Mouse (Mus musculus) limb, embryonic 11.5 days (tissue): ENCODE measurements around the gene Pnpo. TPM values are rescaled to one million over a fixed set of nuclear protein-coding genes. Genes with fewer than 3 reads are reported as not detected.

Experiments used
- ATAC-seq: fragments of 200-750 bp; cut with Nextera tagmentation; 2 replicates; pipeline ENCODE4 v1.8.0; 2017; ENCODE audit warnings: low read depth; ENCODE audit not compliant: insufficient number of reproducible peaks, low FRiP score, low TSS enrichment
- DNase-seq: peaks from one replicate; pipeline ENCODE4 v3.0.0-alpha.2; 2015; ENCODE audit warnings: low spot score
- H3K27ac ChIP-seq: fragments of 300-500 bp; sonication (generic); replicated peaks from 2 replicates; pipeline ENCODE4 v1.5.1; 2014; ENCODE audit warnings: low read depth, mild to moderate bottlenecking, low read length
- H3K27me3 ChIP-seq: fragments of 300-500 bp; sonication (generic); 2 replicates; pipeline ENCODE4 v1.6.1; 2014; ENCODE audit warnings: mild to moderate bottlenecking, low read length, mixed read lengths; ENCODE audit not compliant: control insufficient read depth, insufficient read depth
- H3K36me3 ChIP-seq: fragments of 300-500 bp; sonication (generic); 2 replicates; pipeline ENCODE4 v1.6.1; 2014; ENCODE audit warnings: mild to moderate bottlenecking, low read length, moderate library complexity, mixed read lengths; ENCODE audit not compliant: control insufficient read depth, insufficient read depth
- H3K4me1 ChIP-seq: fragments of 300-500 bp; sonication (generic); 2 replicates; pipeline ENCODE4 v1.6.1; 2014; ENCODE audit warnings: low read length, mixed read lengths; ENCODE audit not compliant: control insufficient read depth, insufficient read depth
- H3K4me2 ChIP-seq: fragments of 300-500 bp; sonication (generic); 2 replicates; pipeline ENCODE4 v1.6.1; 2014; ENCODE audit warnings: low read depth, mild to moderate bottlenecking, moderate library complexity; ENCODE audit not compliant: severe bottlenecking
- H3K4me3 ChIP-seq: fragments of 300-500 bp; sonication (generic); 2 replicates; pipeline ENCODE4 v1.5.1; 2014; ENCODE audit warnings: low read depth, low read length
- H3K9ac ChIP-seq: fragments of 300-500 bp; sonication (generic); 2 replicates; pipeline ENCODE4 v1.6.1; 2014; ENCODE audit warnings: mild to moderate bottlenecking, low read length
- H3K9me3 ChIP-seq: fragments of 300-500 bp; sonication (generic); 2 replicates; pipeline ENCODE4 v1.6.1; 2016; ENCODE audit warnings: low read length; ENCODE audit not compliant: control insufficient read depth
- WGBS: fragments of 180-500 bp; shearing (Covaris S2); extraction: QIAGEN DNeasy Blood & Tissue Kit; methylation state at CpG from one replicate; pipeline ENCODE4 v1.1.7; 2014; 5-methylcytosine and 5-hydroxymethylcytosine counted together
- polyA plus RNA-seq: library from polyadenylated mRNA; unstranded; fragments of >200 nt; fragmentation: Nextera tagmentation; extraction: Ambion mirVana; gene quantifications from 2 replicates; pipeline ENCODE4 v1.2.1, GENCODE M21; 2014

Pnpo gene
- polyA plus RNA-seq = 25.5 and 27.5 TPM in 2 replicates

DNA sequence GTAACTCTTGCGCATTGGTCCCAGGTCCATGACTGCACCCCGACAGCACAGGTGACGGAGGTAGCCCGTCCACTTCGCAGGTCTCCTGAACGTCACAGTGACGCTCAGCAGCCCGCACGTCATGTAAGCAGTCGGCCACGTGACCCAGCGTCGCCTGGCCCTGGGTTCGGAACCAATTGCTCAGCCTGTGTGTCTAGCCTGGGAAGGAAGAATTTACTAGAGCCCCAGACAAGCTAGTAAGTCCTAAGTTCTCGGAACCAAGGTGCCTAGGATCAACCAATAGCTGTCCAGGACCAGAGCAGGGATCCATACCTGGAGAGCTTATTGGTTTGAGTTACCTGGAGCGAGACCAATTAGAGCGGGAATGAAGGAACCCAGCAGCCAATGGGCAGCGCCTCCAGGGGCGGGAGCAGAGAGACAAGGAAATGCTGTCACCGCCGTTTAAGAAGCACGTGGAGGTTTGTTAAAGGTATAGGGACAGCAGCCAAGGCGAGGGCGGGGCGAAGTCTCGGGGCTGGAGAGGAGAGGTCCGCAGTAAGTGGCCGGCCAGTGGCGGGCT lies at the start of gene Pnpo:
Pnpo (minus strand) TSS at position 241 of the 559 bp plus-strand sequence.
- Histone ChIP-seq H3K4me2 (peak within 1 kb of the TSS; percentile 91), H3K27ac (no peak within 1 kb of the TSS), H3K36me3 (no peaks in the 10 kb centered on the region), H3K4me3 (peak within 1 kb of the TSS; percentile 50), H3K27me3 (no peaks in the 10 kb centered on the region), H3K9me3 (no peaks in the 10 kb centered on the region), H3K4me1 (peaks cover 9% of the 10 kb centered on the region), H3K9ac (peak within 1 kb of the TSS; percentile 47)
- under 1% methylated on average over 29 of the region's 29 CpGs for WGBS
- DNase-seq (peak; percentile 91), ATAC-seq (peak; percentile 94)

DNA sequence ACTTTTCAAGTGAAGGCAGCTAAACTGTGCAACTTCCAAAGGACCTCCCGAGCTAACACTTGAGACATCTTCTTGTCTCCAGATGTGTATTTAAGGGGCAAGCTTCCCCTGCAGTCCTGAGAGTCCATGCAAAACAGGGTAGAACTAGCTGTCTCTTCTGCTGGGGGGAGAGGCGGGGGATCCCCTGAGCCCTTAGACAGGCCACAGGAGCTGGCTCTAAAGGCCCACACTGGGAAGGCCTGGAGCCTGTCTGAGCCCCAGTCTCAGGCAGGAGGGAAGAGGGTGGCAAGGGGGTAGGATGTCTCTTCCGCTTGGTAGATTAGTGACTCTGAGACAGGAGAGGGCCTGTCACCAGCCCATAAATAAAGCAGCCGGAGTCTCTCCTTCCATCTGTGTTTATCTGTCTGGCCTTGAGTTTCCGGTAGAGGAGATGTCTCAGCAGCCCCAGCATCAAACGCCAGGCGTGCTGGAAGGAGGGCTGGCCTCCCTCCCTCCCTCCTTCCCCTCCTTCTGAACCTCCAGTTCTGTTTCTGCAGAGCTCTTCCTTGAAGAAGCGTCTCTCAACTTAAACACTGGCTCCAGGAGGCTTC lies 49.0 kb upstream of the Pnpo start:
- ATAC-seq (no peak), DNase-seq (no peak)
- Histone ChIP-seq H3K27me3 (peaks cover 4% of the 10 kb centered on the region; the same call in 1 of the 2 replicates), H3K4me2 (no peak overlapping the region), H3K27ac (no peak overlapping the region), H3K36me3 (no peaks in the 10 kb centered on the region), H3K9me3 (no peaks in the 10 kb centered on the region), H3K4me1 (peaks cover 15% of the 10 kb centered on the region), H3K4me3 (no peak overlapping the region), H3K9ac (no peak overlapping the region)
- WGBS = 19% methylated on average over 8 of the region's 8 CpGs

DNA sequence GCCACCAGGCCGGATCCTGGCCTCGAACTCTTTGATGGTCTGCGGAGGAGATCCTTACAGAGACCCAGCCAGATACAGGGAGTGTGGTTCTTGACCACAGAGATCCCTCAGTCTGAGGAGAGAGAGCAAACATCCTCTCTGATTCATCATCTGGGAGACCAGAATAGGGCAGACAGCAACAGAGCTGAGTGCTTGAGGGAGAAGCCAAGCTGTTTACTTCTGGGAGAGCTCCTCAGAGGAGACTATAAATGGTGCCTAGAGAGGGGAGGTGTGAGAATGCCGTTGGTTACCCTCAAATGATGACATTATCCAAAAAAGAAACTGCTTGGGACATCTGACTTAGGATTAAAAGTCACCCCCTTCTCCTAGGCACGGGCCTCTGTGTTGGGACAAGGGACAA lies 47.7 kb upstream of the Pnpo start:
- Histone ChIP-seq H3K4me3 (no peak overlapping the region), H3K4me2 (no peak overlapping the region), H3K27me3 (peaks cover 4% of the 10 kb centered on the region; the same call in 1 of the 2 replicates), H3K27ac (no peak overlapping the region), H3K9ac (no peak overlapping the region), H3K4me1 (peaks cover 21% of the 10 kb centered on the region), H3K9me3 (no peaks in the 10 kb centered on the region), H3K36me3 (no peaks in the 10 kb centered on the region)
- ATAC-seq (no peak), DNase-seq (no peak)
- WGBS = 75% methylated on average over 5 of the region's 5 CpGs

DNA sequence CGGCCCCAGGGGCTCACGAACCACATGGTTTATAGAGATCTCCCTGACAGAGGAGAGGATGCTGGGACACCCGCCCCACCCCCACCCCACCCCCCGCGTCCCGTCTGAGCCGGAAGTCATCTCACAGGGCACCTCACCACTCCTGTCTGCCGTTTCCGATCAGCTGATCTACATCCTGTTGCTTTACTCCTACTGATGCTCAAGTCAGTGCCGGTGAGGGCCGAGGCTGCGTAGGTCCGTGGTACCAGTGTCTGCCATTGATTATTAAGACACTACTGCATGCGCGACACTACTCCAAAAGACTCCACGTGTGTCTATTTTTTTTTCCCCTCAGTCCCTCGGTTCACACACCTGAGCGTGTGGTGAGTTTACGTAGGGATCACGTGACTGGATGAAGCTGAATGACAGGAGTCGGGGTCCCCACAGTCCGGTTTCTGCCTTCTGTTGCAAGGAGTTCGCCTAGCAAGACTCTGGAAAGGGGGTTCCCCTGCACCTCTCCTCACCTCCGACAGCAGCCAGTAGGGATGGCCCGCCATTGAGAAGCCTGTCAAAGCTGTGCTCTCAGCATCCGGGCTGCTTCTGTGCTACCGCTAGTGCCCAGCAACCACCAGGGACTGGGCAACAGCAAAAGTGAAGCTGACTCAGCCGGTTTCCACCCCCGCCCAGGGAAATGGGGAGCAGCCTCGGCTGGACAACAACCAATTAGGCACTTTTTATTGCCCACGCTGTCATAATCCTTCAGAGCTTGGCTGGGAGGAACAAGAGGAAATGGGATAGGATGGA lies 44.3 kb upstream of the Pnpo start:
- no peaks in the 10 kb centered on the region for H3K27me3 ChIP-seq
- DNase-seq (peak; percentile 57), ATAC-seq (no peak)
- peak overlapping the region; percentile 65 for H3K4me2 ChIP-seq
- 5% methylated on average over 31 of the region's 31 CpGs for WGBS
- no peaks in the 10 kb centered on the region for H3K9me3 ChIP-seq
- H3K27ac ChIP-seq = no peak overlapping the region
- peak overlapping the region; percentile 27; the same call in 1 of the 2 replicates for H3K9ac ChIP-seq
- peaks cover 41% of the 10 kb centered on the region for H3K4me1 ChIP-seq
- H3K36me3 ChIP-seq = no peaks in the 10 kb centered on the region
- peak overlapping the region; percentile 26 for H3K4me3 ChIP-seq

DNA sequence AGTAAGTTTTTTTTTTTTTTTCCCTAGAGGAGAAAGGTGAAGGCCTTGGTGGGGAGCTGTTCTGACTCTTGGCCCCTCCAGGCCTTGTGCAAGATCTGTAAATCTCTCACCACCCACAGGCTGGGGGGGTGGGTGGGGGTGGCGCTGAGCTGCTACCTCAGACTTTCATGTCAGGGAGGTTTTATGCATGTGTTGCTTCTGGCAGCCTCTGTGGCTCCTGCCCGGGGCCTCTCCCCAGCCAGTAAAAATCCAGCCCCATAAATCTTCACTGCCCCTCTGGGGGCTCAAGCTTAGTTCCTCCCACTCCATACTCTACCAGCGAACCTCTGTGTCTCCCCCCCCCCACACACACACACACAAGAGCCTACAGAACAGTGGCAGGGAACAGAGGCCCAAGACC lies 42.7 kb upstream of the Pnpo start:
- WGBS = 2% methylated on average over 3 of the region's 3 CpGs
- no peaks in the 10 kb centered on the region for H3K9me3 ChIP-seq
- no peaks in the 10 kb centered on the region for H3K27me3 ChIP-seq
- 0 out of 2 replicates have a peak overlapping the region, but pooled peaks have one; percentile 5 for H3K4me3 ChIP-seq
- H3K4me2 ChIP-seq = no peak overlapping the region
- 0 out of 2 replicates have a peak overlapping the region, but pooled peaks have one; percentile 34 for H3K9ac ChIP-seq
- DNase-seq = peak; percentile 63
- peak overlapping the region; percentile 47; the same call in 1 of the 2 replicates for H3K27ac ChIP-seq
- peaks cover 41% of the 10 kb centered on the region for H3K4me1 ChIP-seq
- H3K36me3 ChIP-seq = no peaks in the 10 kb centered on the region
- ATAC-seq = peak; percentile 38; the same call in 1 of the 2 replicates

DNA sequence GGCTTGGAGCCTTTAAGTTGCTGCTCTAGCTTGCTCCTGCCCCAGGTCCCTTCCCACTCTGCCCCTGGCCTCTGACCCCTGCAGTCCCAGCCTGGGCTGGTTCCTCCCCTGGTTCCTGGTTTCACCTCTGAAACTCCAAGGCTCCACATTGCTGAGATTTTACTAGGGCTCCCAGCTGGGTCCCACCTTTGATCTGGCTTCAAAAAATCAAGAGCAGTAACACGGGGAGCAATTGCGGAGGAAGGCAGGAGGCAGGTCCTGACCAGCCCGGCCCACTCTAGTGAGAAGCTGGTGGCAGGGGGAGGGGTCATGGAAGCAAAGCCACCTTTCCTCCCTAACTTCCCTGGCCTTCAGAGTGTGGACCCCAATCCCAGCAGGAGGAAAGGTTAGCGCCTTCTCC lies 41.1 kb upstream of the Pnpo start:
- Histone ChIP-seq H3K36me3 (no peaks in the 10 kb centered on the region), H3K27me3 (no peaks in the 10 kb centered on the region), H3K27ac (no peak overlapping the region), H3K4me2 (no peak overlapping the region), H3K9me3 (no peaks in the 10 kb centered on the region), H3K4me3 (no peak overlapping the region), H3K4me1 (peaks cover 41% of the 10 kb centered on the region), H3K9ac (no peak overlapping the region)
- WGBS = 7% methylated on average over 4 of the region's 4 CpGs
- ATAC-seq (no peak), DNase-seq (peak; percentile 51)

DNA sequence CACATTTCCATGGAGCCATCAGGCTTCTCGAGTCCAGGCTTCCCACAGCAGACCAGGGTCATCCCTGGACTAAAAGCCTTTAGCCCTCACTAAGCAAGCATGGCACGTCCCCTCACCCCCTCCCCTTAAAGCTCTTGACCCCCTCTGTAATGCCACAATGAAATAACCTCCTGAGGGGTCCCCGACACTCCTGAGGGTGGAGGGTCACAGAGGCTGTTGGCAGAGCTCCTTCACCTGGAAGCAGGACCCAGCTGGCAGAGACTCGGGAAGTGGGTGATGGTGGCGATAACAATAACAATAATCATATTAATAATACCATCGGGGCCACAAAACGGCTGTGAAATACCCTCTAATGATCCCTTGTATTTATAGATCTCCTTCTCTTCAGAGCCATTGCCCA lies 39.1 kb upstream of the Pnpo start, which contains the start of gene Sp2:
Sp2 (minus strand) TSS at position 101 of the 400 bp plus-strand sequence.
- Histone ChIP-seq H3K4me3 (no peak within 1 kb of the TSS), H3K9me3 (no peaks in the 10 kb centered on the region), H3K4me2 (peak within 1 kb of the TSS; percentile 1; the same call in 1 of the 2 replicates), H3K27me3 (no peaks in the 10 kb centered on the region), H3K36me3 (no peaks in the 10 kb centered on the region), H3K4me1 (peaks cover 39% of the 10 kb centered on the region), H3K27ac (no peak within 1 kb of the TSS), H3K9ac (no peak within 1 kb of the TSS)
- no peak for DNase-seq
- 62% methylated on average over 7 of the region's 7 CpGs for WGBS
- no peak for ATAC-seq

DNA sequence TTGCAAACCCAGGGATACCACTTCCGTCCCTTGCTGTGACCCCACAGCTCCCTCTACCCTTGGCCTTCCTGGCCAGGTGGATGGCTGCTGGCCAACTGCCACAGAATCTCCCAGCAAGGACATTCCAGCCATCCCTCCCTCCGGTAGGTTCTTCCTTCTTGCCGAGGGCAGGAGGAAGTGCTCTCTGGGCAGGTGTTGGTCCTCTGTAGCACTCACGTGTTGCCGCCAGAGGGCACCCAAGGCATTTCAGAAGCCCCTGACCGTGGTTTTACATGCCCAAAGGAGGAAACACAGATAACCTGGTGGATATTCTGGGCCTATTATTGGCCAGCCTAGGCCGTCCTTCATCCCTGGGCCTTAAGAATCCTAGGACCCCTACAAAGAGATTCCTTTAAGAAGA lies 38.6 kb upstream of the Pnpo start:
- ATAC-seq = no peak
- Histone ChIP-seq H3K9ac (no peak overlapping the region), H3K27ac (no peak overlapping the region), H3K27me3 (no peaks in the 10 kb centered on the region), H3K4me2 (peak overlapping the region; percentile 1; the same call in 1 of the 2 replicates), H3K4me1 (peaks cover 34% of the 10 kb centered on the region), H3K36me3 (no peaks in the 10 kb centered on the region), H3K4me3 (no peak overlapping the region), H3K9me3 (no peaks in the 10 kb centered on the region)
- WGBS = 2% methylated on average over 7 of the region's 7 CpGs
- DNase-seq = peak; percentile 89
